Mouse (Mus musculus) neutrophil, adult 65 days (primary cell): ENCODE results near the gene Olfr173. TPM values are rescaled to one million over a fixed set of nuclear protein-coding genes. Genes with fewer than 3 reads are reported as not detected.

Experiments
- total RNA-seq: library from RNA; stranded (reverse); gene quantifications from 2 replicates; pipeline ENCODE4 v1.2.4, GENCODE M21; 2023

Olfr173 gene
- not detected in 2 replicates for total RNA-seq

GRCm38 (mm10) chr16:58800168-58800567, at the start of gene Olfr173:
Gene Olfr173 (minus strand): TSS chr16:58800268.

GRCm38 (mm10) chr16:58826732-58827319, 26.8 kb upstream of the Olfr173 start, which contains the start of gene Olfr175-ps1:
Gene Olfr175-ps1 (minus strand): TSS chr16:58826782.

GRCm38 (mm10) chr16:58763076-58763475, 37.0 kb downstream of the Olfr173 start, which contains the start of gene Olfr172:
Gene Olfr172 (minus strand): TSS chr16:58763176.

Other genes with a start within 250 kb of the Olfr173 start
- gene Gm813, start 183.3 kb downstream of the Olfr173 start, total RNA-seq: not detected in 2 replicates
- not detected in 2 replicates for gene E330017A01Rik, start 161.5 kb downstream of the Olfr173 start, total RNA-seq
- 5.4 and 9.7 TPM in 2 replicates for gene Cpox, start 130.0 kb downstream of the Olfr173 start, total RNA-seq
- gene Gpr15, start 81.2 kb downstream of the Olfr173 start, total RNA-seq: 0.25 and 0.95 TPM in 2 replicates
- gene Cldnd1, start 72.4 kb downstream of the Olfr173 start, total RNA-seq: 29.3 and 30.6 TPM in 2 replicates
- not detected in 2 replicates for gene Olfr172, start 37.1 kb downstream of the Olfr173 start, total RNA-seq
- gene Olfr175-ps1, start 26.5 kb upstream of the Olfr173 start, total RNA-seq: not detected in 2 replicates
- gene Olfr177, start 74.5 kb upstream of the Olfr173 start, total RNA-seq: not detected in 2 replicates
- gene Olfr178, start 91.8 kb upstream of the Olfr173 start, total RNA-seq: not detected in 2 replicates
- gene Olfr181, start 128.5 kb upstream of the Olfr173 start, total RNA-seq: not detected in 2 replicates
- gene Olfr180, start 129.1 kb upstream of the Olfr173 start, total RNA-seq: not detected in 2 replicates
- not detected in 2 replicates for gene Olfr183, start 195.1 kb upstream of the Olfr173 start, total RNA-seq
- gene Olfr186, start 230.0 kb upstream of the Olfr173 start, total RNA-seq: not detected in 2 replicates
- gene Olfr187, start 239.5 kb upstream of the Olfr173 start, total RNA-seq: not detected in 2 replicates